Mouse (Mus musculus) small intestine, adult 2 months (tissue): ENCODE data around the gene Lpp. TPM values are rescaled to one million over a fixed set of nuclear protein-coding genes. Genes with fewer than 3 reads are reported as not detected.

ENCODE experiments used
- H3K27ac ChIP-seq: fragments of 200-500 bp; 2 replicates; pipeline ENCODE4 v1.5.1; 2012; ENCODE audit warnings: low read depth, low read length, control low read depth, inconsistent platforms; ENCODE audit not compliant: insufficient read depth
- H3K27me3 ChIP-seq: fragments of 200-500 bp; 2 replicates; pipeline ENCODE4 v1.6.1; 2012; ENCODE audit warnings: mild to moderate bottlenecking, moderate library complexity, low read length, inconsistent platforms; ENCODE audit not compliant: control insufficient read depth, insufficient read depth
- H3K36me3 ChIP-seq: fragments of 200-500 bp; 2 replicates; pipeline ENCODE4 v1.6.1; 2012; ENCODE audit warnings: mild to moderate bottlenecking, low read length, control low read depth, inconsistent platforms; ENCODE audit not compliant: control insufficient read depth, insufficient read depth
- H3K4me1 ChIP-seq: fragments of 200-500 bp; 2 replicates; pipeline ENCODE4 v1.6.1; 2012; ENCODE audit warnings: low read length, inconsistent platforms, mixed read lengths; ENCODE audit not compliant: control insufficient read depth, insufficient read depth, insufficient read length
- H3K4me3 ChIP-seq: fragments of 200-500 bp; 2 replicates; pipeline ENCODE4 v1.5.1; 2012; ENCODE audit warnings: low read depth, mild to moderate bottlenecking, control low read depth, inconsistent platforms, low read length, moderate library complexity
- CTCF ChIP-seq: fragments of 200-500 bp; IDR thresholded peaks from 2 replicates; pipeline ENCODE4 v1.5.1; 2012; ENCODE audit warnings: low read depth, mild to moderate bottlenecking, control low read depth, inconsistent platforms, low read length, moderate library complexity, mixed read lengths; ENCODE audit not compliant: insufficient replicate concordance, insufficient read length; ENCODE audit errors: extremely low read depth
- POLR2A ChIP-seq: fragments of 200-500 bp; IDR thresholded peaks from 2 replicates; pipeline ENCODE4 v1.6.1; 2012; ENCODE audit warnings: low read depth, mild to moderate bottlenecking, control low read depth, inconsistent platforms, low read length, moderate library complexity
- WGBS: fragments of 180-500 bp; shearing (Covaris S2); methylation state at CpG from one replicate; pipeline ENCODE4 v1.1.7; 2018; 5-methylcytosine and 5-hydroxymethylcytosine counted together
- polyA plus RNA-seq: library from polyadenylated mRNA; depleted of rRNA; stranded (reverse); fragments of >200 nt; gene quantifications from 2 replicates; pipeline ENCODE4 v1.2.3, GENCODE M21; 2012

Gene Lpp
- polyA plus RNA-seq, 1 experiment = 23.6 TPM

GRCm38 (mm10) chr16:24859509-24860140 lies 466.3 kb downstream of the Lpp start:
- TF ChIP-seq CTCF = no peak
- TF ChIP-seq POLR2A = no peak
- Histone ChIP-seq H3K27ac (no peak overlapping the region), H3K4me3 (no peak overlapping the region), H3K4me1 (0 out of 2 replicates have a peak, but pooled peaks cover 2% of the 10 kb centered on the region), H3K27me3 (no peaks in the 10 kb centered on the region), H3K36me3 (no peaks in the 10 kb centered on the region)
- WGBS = 77% methylated on average over 9 of the region's 9 CpGs

GRCm38 (mm10) chr16:24860445-24860844 lies 467.1 kb downstream of the Lpp start:
- Histone ChIP-seq H3K36me3 (no peaks in the 10 kb centered on the region), H3K27ac (no peak overlapping the region), H3K4me1 (0 out of 2 replicates have a peak, but pooled peaks cover 2% of the 10 kb centered on the region), H3K27me3 (no peaks in the 10 kb centered on the region), H3K4me3 (no peak overlapping the region)
- TF ChIP-seq CTCF = no peak
- TF ChIP-seq POLR2A = no peak
- 74% methylated on average over 7 of the region's 7 CpGs for WGBS

- Histone ChIP-seq H3K36me3 (no peaks in the 10 kb centered on the region), H3K4me3 (no peak overlapping the region), H3K4me1 (0 out of 2 replicates have a peak, but pooled peaks cover 2% of the 10 kb centered on the region), H3K27me3 (no peaks in the 10 kb centered on the region), H3K27ac (no peak overlapping the region)
- TF ChIP-seq CTCF (no peak), POLR2A (no peak)
- 92% methylated on average over 5 of the region's 5 CpGs for WGBS
These were observed 468.1 kb downstream of the Lpp start for GRCm38 (mm10) chr16:24861374-24861773.

DNA sequence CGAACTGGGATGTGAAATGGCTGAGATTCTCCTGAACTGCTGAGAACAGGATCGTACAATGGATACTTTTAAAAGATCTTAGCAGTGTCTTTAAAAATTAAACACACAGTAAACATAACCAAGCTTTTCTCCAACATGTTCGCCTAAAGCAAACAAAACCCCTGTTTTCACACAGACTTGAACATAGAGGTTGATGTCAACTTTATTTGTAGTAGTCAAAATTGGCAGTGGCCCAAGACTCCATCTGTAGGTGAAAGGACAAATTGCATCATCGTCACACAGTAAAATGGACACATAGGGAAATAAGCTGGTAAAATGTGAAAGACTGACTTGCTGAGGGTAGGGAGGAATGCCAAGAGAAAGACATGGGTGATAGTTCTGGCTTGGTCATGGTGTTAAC lies 480.9 kb downstream of the Lpp start:
- H3K4me1 ChIP-seq = peaks cover 9% of the 10 kb centered on the region; the same call in 1 of the 2 replicates
- no peak overlapping the region for H3K27ac ChIP-seq
- H3K27me3 ChIP-seq = no peaks in the 10 kb centered on the region
- 40% methylated on average over 4 of the region's 4 CpGs for WGBS
- peaks cover 5% of the 10 kb centered on the region; the same call in 1 of the 2 replicates for H3K36me3 ChIP-seq
- TF ChIP-seq POLR2A = no peak
- TF ChIP-seq CTCF = no peak
- H3K4me3 ChIP-seq = no peak overlapping the region

GRCm38 (mm10) chr16:24875661-24876060 lies 482.4 kb downstream of the Lpp start:
- peaks cover 5% of the 10 kb centered on the region; the same call in 1 of the 2 replicates for H3K36me3 ChIP-seq

GRCm38 (mm10) chr16:24878977-24879376 lies 485.7 kb downstream of the Lpp start:
- H3K27ac ChIP-seq = peak overlapping the region; percentile 73
- H3K36me3 ChIP-seq = no peaks in the 10 kb centered on the region
- TF ChIP-seq POLR2A (no peak), CTCF (no peak)
- no peaks in the 10 kb centered on the region for H3K27me3 ChIP-seq
- H3K4me3 ChIP-seq = no peak overlapping the region
- WGBS = 29% methylated on average over 4 of the region's 4 CpGs
- H3K4me1 ChIP-seq = peaks cover 17% of the 10 kb centered on the region; the same call in 1 of the 2 replicates

More at GRCm38 (mm10) chr16:24875661-24876060, 482.4 kb downstream of the Lpp start:
- Histone ChIP-seq H3K4me3 (no peak overlapping the region), H3K4me1 (peaks cover 13% of the 10 kb centered on the region; the same call in 1 of the 2 replicates), H3K27me3 (no peaks in the 10 kb centered on the region), H3K27ac (no peak overlapping the region)
- WGBS = 94% methylated on average over 1 of the region's 1 CpGs
- TF ChIP-seq CTCF = no peak
- TF ChIP-seq POLR2A = no peak

GRCm38 (mm10) chr16:24880698-24881097 lies 487.4 kb downstream of the Lpp start:
- Histone ChIP-seq H3K27me3 (no peaks in the 10 kb centered on the region), H3K27ac (no peak overlapping the region), H3K4me1 (peaks cover 17% of the 10 kb centered on the region; the same call in 1 of the 2 replicates), H3K36me3 (no peaks in the 10 kb centered on the region), H3K4me3 (no peak overlapping the region)
- WGBS = 87% methylated on average over 8 of the region's 8 CpGs
- TF ChIP-seq POLR2A (no peak), CTCF (no peak)

DNA sequence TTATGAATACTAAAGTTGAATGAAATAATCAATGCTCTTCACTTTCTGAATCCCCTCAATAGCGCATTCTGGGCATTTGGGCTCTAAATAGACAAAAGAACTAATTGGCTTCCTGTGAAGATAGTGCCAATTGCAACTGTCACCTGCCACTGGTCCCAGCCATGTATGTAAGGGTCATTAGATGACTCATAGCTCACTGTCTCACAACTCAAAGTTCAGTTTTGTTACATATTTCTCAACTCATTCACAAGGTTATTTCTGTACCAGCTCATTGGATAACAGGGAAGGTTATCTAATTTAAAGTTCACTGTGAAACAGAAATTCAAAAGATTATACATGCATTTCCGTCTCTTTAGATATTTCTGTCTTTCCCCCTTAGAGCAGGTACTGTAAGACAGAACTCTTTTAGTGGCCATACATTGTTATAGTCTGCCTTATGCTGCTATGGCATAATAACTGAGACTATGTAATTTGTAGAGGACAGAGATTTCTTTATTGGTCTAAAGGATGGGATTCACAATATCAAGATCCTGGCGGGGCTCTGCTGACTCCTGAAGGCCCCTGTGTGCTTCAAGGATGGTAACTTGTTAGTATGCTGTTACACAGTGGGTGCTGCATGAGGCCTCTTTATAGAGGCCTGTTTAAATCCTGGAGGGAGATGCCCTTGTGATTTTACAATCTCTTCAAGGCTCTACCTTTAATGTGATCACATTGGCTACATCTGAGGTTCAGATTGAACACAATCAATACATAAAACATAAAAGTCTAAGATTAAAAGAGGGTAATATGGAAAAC lies 488.9 kb downstream of the Lpp start:
- Histone ChIP-seq H3K4me3 (no peak overlapping the region), H3K4me1 (peaks cover 16% of the 10 kb centered on the region; the same call in 1 of the 2 replicates), H3K36me3 (no peaks in the 10 kb centered on the region), H3K27me3 (no peaks in the 10 kb centered on the region), H3K27ac (peak overlapping the region; percentile 74)
- 45% methylated on average over 3 of the region's 3 CpGs for WGBS
- TF ChIP-seq CTCF (no peak), POLR2A (no peak)
